Mouse (Mus musculus) embryo, embryonic 11 days (tissue): ENCODE results near the gene Pde4b.
A peak's percentile ranks its signal among the peaks of the same experiment; 100 is the strongest.
"Not testable (repeated sequence)": the region's sequence is repeated elsewhere in the genome, so short reads cannot be mapped to it uniquely, and the experiment has no call there.

Source experiments
- DNase-seq: peaks from one replicate; pipeline ENCODE4 v3.0.0-alpha.2; 2015

The Pde4b gene

DNA sequence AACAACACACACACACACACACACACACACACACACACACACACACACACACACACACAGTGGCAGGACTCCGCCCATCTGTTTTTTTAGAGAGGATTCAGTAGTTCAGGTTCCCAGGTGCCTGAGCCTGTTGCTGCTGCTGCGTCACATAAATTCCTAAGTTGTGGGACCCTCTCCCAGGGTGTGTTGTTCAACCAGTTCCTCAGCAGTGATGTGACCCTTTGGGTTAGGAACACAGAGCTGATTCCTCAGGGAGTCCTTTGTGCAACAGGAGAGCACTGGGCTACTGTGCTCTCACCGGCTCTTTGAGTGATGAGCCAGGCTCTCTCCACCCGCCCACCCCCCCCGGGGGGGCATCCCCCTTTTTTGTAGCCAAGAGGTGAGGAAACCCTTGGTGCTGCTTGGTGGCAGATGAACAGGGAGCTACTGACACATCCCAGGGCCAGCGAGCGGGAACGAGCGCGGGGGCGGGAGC lies at the start of gene Pde4b:
Pde4b (plus strand) TSS at position 453 of the 475 bp plus-strand sequence.
- DNase-seq, result peak; percentile 41

DNA sequence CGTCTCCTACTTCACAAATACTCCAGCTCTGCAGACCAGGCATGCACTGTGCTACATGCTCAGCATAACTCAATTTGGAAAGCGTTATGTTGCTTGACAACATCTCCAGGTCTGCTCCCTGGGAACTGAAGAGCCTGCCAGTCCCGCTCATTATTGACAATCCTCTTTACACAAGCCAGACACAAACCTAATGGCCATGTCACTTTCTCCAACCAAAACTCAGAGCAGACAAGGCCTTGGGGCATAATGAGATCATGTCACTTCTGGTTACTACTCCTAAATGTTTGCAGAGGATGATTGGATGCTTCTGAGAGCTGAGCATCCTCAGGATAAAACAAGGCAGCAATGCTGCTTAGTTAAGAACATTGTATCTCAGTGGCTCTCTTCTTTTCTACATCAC lies 47.2 kb upstream of the Pde4b start:
- no peak for DNase-seq

DNA sequence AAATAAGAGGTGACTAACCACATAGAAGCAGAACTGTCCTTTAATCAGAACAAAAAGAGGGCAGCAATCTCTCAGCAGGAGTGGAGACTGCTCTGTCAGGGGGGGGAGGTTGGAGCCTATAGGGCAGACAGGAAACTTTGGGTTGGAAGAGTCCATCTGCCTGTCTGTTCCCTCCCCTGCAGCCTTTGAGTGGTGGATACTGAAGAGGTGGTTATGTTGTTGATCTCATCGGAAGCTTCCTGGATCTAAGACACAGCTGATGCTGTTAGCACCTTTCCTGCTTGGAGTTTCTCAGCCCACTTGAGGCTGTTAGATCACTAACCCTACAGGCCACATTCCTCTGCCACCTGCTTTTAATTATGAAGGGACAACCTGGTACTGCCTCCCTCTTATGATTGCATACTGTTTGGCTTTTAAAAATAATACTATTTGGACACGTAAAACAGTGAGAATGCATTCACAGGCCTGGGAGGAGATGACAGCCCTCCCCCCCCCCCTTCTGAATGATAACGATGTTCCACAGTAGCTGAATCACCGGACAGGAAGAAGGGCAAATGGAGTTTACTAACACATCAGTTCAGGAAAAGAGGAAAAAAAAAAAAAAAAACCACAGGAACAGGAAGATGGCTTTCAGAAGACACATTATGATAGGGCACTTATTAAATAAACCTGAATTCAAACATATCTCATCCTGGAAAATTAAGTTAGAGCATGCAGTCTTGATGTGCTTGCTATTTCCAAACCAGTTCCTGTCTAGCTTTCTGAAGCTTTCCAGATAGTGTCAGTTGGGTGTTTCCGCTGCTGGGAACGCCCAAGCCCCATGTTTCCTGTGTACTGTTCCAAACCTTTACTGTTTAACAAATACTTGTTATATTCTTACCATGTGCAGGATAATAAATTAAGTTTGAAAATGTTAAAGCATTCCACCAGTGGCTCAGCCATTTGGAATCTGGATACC lies 41.9 kb upstream of the Pde4b start:
- peak; percentile 23 for DNase-seq

DNA sequence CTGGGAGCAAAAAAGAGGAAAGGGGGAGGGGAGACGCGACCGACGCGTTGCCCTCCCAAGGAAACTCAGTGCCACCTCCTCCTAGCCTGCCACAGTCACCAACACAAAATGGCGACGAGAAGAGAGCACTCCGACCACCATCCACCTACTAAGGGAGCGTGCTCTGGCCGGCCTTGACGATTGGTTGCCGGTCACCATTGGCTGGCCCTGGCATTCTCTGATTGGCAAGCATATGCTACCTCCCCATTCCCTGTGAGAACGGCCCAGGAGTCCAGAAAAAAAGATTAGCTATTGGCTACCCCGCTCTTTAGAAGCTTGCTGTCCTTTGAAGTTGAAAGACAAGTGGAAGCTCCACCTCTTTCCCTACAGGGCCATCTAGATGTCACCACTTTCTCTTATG lies 38.0 kb upstream of the Pde4b start:
- not testable (repeated sequence) for DNase-seq

DNA sequence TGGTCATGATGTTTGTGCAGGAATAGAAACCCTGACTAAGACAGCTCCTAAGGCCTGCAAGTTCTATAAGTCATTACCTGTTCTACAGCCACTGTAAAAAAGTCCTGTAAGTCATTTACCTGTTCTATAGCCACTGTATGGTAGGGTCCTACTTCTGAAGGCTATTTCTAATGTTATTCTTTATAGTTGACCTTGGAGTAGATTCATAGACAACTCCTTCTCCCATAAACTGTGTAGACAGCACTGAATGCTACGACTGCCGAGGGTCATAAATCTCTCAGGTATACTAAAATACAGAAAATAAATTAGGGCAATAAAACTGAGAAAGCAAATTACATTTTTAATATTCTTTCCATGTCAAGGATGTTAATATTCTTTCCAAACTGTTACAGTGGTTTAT lies 26.0 kb upstream of the Pde4b start:
- DNase-seq, result no peak

DNA sequence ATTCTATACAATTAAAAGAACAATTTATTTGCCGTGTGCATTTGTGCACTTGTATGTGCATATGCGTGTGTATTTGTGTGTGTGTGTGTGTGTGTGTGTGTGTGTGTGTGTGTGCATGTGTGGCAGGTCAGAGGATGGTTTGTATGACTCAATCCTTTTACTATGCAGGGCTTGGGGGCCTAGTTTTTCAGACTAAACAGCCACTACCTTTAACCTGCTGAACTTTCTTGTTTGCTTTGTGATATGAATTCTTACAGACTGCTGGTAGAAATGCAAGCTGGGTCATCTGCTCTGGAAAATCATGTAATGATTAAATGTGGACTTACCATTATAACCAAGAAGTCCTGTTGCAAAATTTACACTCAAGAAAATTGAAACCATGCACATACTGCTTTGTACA lies 18.0 kb upstream of the Pde4b start:
- no peak for DNase-seq

DNA sequence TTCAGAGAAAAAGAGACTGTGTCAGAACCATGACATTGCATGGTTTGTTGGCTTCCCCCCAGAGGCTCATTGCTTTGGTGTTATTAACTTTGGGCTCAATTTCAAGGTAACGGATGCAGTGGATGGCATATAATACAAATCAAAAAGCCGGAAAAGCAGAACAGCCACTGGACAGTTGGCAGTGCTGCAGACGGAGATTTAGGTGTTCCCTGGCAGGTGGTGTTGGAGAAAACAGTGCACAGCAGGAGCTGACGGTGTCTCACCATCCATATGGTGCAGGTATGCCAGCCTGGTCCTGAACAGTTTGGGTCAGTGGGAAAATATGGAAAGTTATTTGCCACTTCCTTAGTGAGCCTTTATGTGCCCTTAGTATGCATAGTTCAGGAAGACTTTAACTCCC lies 1.0 kb upstream of the Pde4b start:
- DNase-seq, result no peak

DNA sequence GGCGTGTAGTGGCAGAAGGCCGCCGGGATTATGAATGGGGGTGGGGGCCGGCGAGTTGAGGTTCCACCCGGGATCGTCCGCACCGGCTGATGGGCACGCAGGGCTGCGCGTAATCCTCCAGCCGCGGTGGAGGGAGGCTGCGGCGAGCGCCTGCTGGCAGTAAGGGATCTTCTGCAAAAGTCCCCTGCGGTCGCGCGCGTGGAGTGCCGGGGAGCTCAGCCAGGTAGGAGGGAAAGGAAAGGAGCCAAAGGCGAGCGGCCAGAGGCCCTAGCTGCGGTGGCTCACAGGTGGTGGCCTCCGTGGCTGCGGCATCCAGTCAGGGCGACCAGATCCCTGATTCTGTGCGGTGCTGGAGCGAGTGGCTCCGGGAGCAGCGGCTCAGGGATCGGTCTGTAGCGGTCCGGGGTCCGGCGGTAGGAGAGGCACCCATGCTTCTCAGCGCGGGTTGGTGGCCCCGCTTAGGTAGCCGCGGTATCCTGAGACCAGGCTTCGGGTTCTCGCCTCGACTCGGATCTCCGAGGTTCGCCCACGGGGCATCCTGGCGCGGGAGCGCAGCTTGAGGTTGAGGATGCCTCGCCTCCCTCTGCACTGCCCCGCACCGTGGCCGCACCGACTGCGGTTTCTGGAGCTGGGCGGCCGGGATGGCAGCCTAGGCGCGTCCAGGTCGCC lies 357 bp downstream of the Pde4b start:
- peak; percentile 57 for DNase-seq

DNA sequence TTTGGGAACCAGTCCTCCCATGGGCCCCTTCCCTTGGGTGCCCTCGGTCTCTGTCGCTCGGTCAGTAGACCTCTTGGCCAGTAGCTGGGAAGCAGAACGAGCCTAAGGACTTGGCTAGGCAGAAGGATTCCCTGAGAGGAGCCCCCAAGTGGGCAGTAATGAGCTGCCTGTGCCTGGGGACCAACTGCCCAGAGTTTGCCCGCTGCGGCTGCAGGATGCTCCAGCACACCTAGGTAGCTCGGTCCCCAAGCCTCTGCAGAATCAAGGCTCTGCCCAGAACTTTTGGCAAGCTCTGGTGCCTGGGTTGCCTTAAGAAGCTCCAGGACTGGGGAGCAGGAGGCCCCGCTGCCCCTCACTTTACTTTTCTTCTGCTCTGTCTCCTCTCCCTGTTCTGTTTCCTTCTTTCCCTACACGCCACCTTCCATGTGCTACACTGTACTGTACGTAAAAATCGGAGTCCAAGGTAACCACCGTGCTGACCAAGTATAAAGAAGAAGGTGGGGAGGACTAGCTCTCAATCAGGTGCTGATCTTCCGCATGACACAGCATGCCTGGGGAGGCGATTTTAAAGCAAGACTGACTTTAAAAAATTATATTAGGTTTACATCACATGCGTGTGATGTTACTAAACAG lies 1.0 kb downstream of the Pde4b start:
- peak; percentile 43 for DNase-seq

DNA sequence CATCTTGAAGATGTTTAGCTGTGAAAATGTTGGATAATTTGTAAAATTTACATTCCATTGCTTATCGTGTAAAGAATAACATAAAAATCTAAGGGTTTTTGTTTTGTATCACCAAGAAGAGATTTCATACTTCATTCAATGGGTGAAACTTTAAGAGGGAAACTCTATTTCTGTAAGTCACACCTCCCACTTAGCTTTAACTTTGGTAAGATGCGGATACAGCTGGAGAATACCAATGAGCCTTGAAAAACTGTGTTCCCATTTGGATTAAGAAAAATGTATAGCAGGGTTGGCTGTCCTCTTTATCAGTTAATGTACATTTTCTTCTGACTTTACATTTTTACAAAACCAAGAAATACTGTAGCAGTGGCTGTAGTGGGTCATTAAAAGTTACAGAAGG lies 8.5 kb downstream of the Pde4b start:
- no peak for DNase-seq

DNA sequence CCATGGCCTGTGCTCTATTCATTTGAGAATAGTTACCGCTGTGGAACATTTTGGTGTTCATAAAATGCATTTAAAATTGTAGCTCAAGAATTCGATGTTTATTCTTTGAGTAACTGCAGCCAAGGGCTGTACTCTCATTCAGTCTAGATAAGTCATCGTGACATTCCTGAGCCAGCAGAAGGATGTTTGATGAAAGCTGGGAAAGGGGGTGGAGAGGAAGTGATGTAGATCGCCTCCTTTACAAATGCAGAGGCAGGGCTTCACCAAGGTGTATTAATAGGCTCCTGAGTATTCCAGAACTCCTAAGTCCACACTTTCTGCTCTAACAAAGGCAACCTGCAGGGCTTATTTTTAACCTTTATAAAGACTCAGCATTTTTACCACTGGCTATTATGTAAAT lies 14.9 kb downstream of the Pde4b start:
- no peak for DNase-seq

DNA sequence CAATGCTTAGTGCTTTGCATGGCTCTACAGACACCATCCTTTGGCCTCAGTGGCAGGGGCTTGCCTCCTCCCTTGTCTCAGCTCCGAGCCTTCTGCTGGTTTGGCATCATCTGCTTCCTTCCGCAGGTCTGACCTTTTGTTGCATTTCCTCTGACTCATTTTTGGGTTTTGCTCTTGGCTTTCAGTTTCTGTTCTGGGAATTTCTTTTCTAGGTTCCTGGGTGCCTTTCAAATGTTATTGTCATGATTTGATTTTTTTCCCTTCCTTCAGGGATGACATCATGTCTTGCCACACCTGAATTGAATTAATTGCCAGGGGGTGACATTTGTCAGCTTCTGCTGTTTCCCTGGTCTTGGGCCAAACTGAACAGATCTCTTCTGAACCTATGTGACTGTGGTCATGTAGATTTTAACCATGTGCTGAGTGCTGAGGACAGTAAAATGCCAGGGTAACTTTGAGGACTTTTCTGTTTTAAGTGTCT lies 17.2 kb downstream of the Pde4b start:
- no peak for DNase-seq

DNA sequence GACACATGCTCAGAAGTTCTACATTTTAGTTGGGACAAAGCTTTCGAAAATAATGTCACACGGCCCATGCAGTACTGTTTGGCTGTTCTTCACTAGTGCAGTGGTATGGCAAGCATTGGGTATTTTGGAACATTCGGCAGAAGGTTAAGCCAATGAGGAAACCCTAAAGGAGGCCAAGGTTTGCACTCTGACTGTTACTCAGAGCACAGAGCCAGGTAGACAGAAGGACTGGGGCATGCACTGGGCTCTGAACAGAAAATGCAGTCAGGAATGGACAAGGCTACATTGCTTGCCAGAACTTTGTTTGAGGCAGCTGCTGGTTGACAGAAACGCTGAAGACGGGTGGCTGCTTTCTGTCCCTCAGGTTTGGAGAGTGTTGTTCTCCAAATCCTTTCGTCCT lies 19.4 kb downstream of the Pde4b start:
- DNase-seq, result no peak

DNA sequence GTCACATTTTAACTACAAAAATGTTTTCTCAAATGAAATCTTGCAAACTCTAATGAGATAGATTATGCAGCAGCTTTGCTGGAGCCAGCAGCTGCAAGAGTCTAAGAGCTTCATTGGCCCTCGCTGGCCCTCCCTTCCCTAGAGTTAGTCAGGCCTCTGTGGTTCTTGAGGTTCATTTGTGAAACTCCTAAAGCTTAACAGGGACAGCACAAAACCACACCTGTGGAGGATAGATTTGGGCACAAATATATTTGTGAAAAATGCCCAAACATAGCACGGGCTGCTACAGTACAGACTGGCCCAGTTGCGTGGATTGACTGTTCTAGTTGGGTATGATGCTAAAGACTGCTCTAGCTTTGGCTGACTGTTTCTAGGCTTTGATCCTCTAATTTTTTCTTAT lies 32.1 kb downstream of the Pde4b start:
- no peak for DNase-seq

DNA sequence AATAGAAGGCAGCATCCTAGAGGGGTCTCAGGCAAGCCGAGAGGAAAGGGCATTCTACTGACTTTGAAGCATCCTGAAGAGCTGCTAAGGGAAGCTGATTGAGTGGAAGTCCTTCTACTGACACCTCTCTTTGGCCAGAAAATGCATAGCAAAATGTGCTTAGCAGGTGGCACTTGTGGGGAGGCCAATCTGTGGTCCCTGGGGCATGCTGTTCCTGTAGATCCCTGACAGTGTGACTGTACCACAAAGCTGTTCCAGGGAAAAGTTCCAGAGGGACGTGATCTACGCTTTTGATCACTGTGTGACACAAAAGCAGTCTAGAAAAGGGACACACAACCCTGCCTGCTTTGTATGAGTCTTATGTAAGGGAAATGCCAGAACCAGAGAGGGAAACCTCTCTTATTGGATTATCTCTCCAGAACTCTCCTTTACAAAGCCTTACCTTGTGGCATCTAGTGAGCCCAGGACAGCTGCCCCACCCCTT lies 49.1 kb downstream of the Pde4b start:
- no peak for DNase-seq

DNA sequence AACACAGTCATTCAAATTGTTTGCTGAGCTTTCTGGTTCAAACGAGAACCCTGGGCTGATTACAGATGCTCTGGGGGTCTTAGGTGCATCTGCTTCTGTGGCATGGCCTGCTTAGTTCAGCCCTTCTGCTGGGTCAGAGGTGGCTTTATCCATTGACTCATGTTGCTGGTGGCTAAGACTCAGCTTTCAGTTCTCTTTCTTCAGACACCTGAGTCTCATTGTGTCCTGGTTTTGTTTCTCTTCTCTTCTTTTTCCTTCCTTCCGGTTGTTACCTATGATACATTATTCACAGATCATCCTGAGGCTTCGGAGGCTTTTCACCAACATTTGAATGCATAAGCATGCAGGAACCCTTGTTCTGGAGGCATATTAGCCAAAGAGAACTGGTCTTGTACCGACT lies 51.0 kb downstream of the Pde4b start:
- DNase-seq, result no peak

DNA sequence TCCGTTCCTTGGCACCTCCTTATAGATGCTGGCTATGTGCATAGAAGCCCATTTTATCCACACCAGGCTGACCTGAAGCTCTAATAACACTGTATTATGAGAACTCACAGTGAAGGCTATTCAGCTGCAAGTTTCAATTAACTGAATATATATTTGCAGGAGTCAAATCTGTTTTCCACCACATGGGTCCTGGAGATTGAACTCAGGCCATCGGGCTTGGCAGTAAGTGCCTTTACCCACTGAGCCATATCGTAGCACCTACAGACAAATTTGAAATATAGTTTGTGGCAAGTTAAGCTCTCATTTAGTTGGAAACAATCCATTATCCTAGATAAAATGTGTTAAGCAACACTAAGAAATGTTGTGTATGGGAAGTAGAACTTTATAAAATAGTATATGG lies 53.9 kb downstream of the Pde4b start:
- DNase-seq, result no peak

DNA sequence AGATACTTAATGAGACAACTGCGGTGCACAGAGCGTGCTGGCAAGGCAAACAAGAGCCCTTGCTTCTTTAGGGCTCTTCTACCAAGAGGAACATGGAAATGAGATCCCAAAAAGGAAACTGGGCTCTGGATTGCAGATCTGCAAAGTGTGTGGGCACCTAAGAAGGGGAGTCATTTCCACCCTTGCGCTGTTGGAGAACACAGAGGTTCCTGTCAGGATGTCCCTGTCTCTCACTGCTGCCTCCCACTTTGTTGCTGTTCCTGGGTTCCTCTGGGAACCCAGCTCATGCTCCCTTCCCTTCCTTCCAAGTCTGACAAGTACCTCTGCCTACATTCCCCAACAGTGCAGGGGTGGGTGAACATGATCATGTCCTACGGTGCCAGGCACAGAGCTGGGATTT lies 61.4 kb downstream of the Pde4b start:
- no peak for DNase-seq

DNA sequence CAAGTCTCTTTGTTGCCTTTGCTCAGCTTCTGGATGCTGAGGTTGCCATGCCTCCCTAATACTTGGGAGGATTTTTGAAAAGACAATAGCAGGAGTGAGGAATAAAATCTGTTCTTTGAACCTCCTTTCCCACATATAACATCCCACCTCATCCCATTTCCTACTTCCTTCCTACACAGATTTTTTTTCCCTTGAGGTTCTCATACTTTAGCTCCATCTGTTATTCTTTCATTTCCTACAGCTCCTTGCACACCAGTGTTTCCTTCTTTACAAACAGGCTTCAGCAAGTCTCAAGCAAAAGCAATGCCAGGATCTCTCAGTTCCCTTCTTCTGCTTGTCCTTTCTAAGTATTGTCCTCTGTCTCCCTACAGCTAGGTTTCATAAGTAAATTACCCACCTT lies 71.8 kb downstream of the Pde4b start:
- no peak for DNase-seq

DNA sequence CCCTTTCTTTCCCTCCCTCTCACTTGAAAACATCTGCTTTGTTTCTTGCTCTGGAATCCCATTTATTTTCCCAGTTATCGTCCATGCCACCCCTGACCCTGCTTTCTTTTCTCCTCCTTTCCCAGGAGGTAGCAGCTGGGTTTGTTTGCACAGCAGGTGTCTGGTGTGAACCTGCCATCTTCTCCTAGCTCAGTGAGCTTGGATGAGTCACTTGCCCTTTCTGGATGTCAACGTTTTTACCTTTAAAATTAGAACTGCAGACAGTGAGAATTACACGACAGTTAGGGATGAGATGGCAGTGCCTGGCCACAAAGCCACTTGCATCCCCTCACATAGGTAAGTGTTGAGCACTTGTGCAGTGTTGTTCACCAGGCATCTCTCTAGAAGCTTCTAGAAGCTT lies 84.3 kb downstream of the Pde4b start:
- DNase-seq, result no peak

DNA sequence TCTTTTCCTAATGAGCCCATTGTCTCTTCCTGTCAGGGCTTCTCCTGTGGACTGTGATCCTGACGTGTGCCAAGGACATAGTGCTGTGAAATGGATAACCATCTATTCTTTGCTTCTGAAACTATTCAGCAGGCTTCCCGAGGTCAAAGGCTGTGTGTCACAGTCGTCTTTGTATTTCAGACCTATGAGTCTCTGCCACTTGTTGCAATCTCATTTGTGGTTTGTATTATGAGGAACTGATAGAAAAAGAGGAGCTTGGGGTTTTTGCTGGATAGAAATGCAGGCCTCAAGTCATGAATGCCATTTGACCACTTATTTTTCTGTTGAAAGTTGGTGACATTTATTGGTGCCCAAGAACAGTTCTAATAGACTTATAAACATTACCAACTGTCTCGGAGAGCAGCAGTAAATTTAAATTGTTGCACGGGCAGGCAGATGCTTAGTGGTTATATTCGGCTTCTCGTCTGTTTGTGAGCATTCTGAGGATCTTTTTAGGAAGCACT lies 85.4 kb downstream of the Pde4b start:
- peak; percentile 5 for DNase-seq

DNA sequence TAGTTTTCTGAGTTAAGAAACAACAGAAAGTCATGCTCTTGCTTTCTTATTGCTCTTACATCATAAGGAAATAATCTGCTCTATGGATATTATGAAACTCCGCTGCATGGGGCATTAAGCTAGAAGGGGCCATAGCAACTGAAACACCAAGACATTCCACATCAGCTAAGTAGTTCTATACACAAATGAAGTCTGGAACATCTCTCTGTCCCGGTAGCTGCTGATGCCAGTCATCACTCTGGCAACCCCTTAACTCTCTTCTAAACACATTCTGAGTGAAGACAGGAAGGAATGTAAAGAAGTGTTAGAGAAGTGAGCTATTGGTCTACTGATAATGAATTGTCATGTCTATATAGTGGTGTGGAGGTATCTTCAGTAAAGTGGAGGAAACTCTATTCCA lies 88.6 kb downstream of the Pde4b start:
- no peak for DNase-seq

DNA sequence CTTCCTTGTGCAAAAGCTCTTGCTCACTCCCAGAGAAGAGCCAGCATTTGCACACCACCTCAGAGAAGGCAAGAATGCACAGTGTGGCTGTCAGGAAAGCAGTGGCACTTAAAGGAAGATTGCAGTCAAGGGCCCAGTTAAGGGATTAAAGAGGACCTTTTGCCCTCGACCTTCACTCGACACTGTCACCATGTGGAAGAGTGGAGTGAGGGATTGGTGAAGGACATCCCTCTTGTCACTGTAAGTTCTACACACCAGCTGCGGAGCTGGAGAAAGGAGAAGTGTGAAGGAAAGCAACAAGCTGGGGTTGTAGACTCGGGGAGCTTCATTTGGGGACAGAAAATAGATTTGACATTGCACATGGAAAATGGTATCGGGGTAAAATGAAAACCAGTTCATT lies 89.9 kb downstream of the Pde4b start:
- no peak for DNase-seq
